Mouse (Mus musculus) stomach, embryonic 16.5 days (tissue): ENCODE data around the gene Map4k3. TPM values are rescaled to one million over a fixed set of nuclear protein-coding genes. Genes with fewer than 3 reads are reported as not detected.

Source experiments
- ATAC-seq: fragments of 200-750 bp; cut with Nextera tagmentation; 2 replicates; pipeline ENCODE4 v1.8.0; 2017; ENCODE audit warnings: moderate number of reproducible peaks, moderate TSS enrichment; ENCODE audit not compliant: insufficient read depth, low FRiP score
- H3K27ac ChIP-seq: fragments of 300-500 bp; sonication (generic); 2 replicates; pipeline ENCODE4 v1.5.1; 2014; ENCODE audit warnings: low read length
- H3K27me3 ChIP-seq: fragments of 300-500 bp; sonication (generic); 2 replicates; pipeline ENCODE4 v1.6.1; 2014; ENCODE audit warnings: low read length, control low read depth, mixed read lengths; ENCODE audit not compliant: control insufficient read depth, insufficient read depth
- H3K36me3 ChIP-seq: fragments of 300-500 bp; sonication (generic); 2 replicates; pipeline ENCODE4 v1.6.1; 2014; ENCODE audit warnings: low read length; ENCODE audit not compliant: control insufficient read depth, insufficient read depth
- H3K4me1 ChIP-seq: fragments of 300-500 bp; sonication (generic); 2 replicates; pipeline ENCODE4 v1.6.1; 2014; ENCODE audit warnings: low read length, control low read depth, mixed read lengths; ENCODE audit not compliant: control insufficient read depth, insufficient read depth
- H3K4me2 ChIP-seq: fragments of 300-500 bp; sonication (generic); 2 replicates; pipeline ENCODE4 v1.6.1; 2014; ENCODE audit warnings: low read depth, low read length, mixed read lengths
- H3K4me3 ChIP-seq: fragments of 300-500 bp; sonication (generic); replicated peaks from 2 replicates; pipeline ENCODE4 v1.5.1; 2014; ENCODE audit warnings: mild to moderate bottlenecking, low read length
- H3K9ac ChIP-seq: fragments of 300-500 bp; sonication (generic); 2 replicates; pipeline ENCODE4 v1.6.1; 2014; ENCODE audit warnings: low read length
- H3K9me3 ChIP-seq: fragments of 300-500 bp; sonication (generic); replicated peaks from 2 replicates; pipeline ENCODE4 v1.6.1; 2016; ENCODE audit warnings: low read length, control low read depth; ENCODE audit not compliant: control insufficient read depth
- WGBS: fragments of 180-500 bp; shearing (Covaris S2); extraction: QIAGEN DNeasy Blood & Tissue Kit; methylation state at CpG from one replicate; pipeline ENCODE4 v1.1.7; 2014; 5-methylcytosine and 5-hydroxymethylcytosine counted together
- polyA plus RNA-seq: library from polyadenylated mRNA; unstranded; fragments of >200 nt; fragmentation: Nextera tagmentation; extraction: Ambion mirVana; gene quantifications from 2 replicates; pipeline ENCODE4 v1.2.1, GENCODE M21; 2015

Gene Map4k3
- polyA plus RNA-seq, 1 experiment from 2014 or later, result 20.0 TPM

DNA sequence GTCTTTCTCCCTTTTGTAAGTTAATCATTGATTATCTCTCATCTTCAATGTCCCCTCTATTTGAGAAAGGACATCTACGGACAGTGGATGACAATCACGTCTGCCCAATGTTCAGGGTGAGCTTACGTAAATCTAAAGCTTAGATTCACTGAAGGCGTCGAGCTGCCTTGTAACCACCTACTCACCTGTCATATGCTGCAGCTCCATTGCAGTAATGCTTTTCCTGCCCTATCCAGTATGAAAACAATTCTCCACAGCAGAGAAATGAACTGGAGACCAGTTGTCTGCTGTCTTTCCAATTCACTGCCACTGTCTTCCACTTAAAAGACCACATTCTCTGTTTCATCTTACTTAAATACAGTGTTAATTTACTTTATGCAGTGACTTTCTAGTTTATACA lies 68.5 kb downstream of the Map4k3 start:
- WGBS, result 85% methylated on average over 5 of the region's 5 CpGs
- no peak for ATAC-seq
- no peaks in the 10 kb centered on the region for H3K36me3 ChIP-seq

GRCm38 (mm10) chr17:80654323-80654722 lies 74.0 kb downstream of the Map4k3 start:
- Histone ChIP-seq H3K4me2 (no peak overlapping the region), H3K9me3 (no peaks in the 10 kb centered on the region), H3K4me1 (no peaks in the 10 kb centered on the region), H3K4me3 (no peak overlapping the region), H3K27me3 (no peaks in the 10 kb centered on the region), H3K9ac (no peak overlapping the region), H3K27ac (no peak overlapping the region), H3K36me3 (no peaks in the 10 kb centered on the region)
- ATAC-seq, result no peak
- WGBS, result 50% methylated on average over 3 of the region's 3 CpGs

More for the DNA sequence above, 68.5 kb downstream of the Map4k3 start:
- no peak overlapping the region for H3K27ac ChIP-seq
- H3K4me2 ChIP-seq, result no peak overlapping the region
- H3K9me3 ChIP-seq, result no peaks in the 10 kb centered on the region
- no peak overlapping the region for H3K9ac ChIP-seq
- no peak overlapping the region for H3K4me3 ChIP-seq
- no peaks in the 10 kb centered on the region for H3K27me3 ChIP-seq
- H3K4me1 ChIP-seq, result peaks cover 8% of the 10 kb centered on the region

GRCm38 (mm10) chr17:80652740-80653139 lies 75.5 kb downstream of the Map4k3 start:
- H3K4me1 ChIP-seq, result no peaks in the 10 kb centered on the region
- no peaks in the 10 kb centered on the region for H3K9me3 ChIP-seq
- H3K4me2 ChIP-seq, result no peak overlapping the region
- H3K27me3 ChIP-seq, result no peaks in the 10 kb centered on the region
- H3K9ac ChIP-seq, result no peak overlapping the region
- H3K27ac ChIP-seq, result no peak overlapping the region
- no peak overlapping the region for H3K4me3 ChIP-seq
- 70% methylated on average over 6 of the region's 6 CpGs for WGBS
- ATAC-seq, result no peak
- peaks cover 8% of the 10 kb centered on the region; the same call in 1 of the 2 replicates for H3K36me3 ChIP-seq

DNA sequence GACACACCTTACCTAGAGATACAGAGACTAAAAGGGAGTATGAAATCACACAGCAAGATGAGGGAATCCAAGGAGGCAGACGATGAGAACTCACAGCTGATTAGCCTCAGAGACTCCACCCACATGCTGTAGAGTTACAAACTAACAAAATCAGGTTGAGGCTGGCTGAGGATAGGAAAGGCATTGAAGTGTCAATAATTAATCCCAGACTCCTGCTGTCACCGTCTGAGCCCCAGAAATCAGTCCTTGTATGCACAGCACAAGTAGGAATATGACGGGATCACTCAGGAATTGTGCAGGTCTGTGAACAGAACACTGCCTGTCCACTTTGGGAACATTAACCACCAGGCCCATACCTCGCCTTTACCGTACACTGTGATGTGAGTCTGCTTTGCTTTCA lies 81.4 kb downstream of the Map4k3 start:
- Histone ChIP-seq H3K4me3 (no peak overlapping the region), H3K36me3 (peaks cover 14% of the 10 kb centered on the region; the same call in 1 of the 2 replicates), H3K9ac (no peak overlapping the region), H3K4me2 (no peak overlapping the region), H3K27me3 (no peaks in the 10 kb centered on the region), H3K4me1 (peaks cover 10% of the 10 kb centered on the region; the same call in 1 of the 2 replicates), H3K27ac (no peak overlapping the region), H3K9me3 (no peaks in the 10 kb centered on the region)
- ATAC-seq, result no peak
- 68% methylated on average over 5 of the region's 5 CpGs for WGBS

DNA sequence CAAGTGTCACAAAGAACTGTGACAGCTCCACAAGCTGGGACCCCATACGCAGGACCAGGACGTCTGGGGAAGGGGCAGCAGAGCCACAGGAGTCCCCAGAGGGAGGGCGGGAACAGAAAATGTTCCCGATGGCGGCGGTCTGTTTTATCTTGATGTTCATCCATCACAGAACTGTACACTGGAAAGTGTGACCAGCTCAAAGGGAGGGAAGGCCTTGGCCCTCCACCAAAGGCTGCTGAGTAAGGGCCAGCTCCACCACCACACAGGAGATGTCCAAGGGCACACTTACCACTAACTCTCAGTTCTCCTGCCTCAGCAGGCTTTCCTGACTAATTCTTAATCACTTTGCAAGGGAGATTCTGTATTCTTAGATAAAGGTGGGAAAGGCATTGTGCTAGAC lies 82.2 kb downstream of the Map4k3 start:
- H3K27me3 ChIP-seq, result no peaks in the 10 kb centered on the region
- H3K9ac ChIP-seq, result no peak overlapping the region
- H3K36me3 ChIP-seq, result peaks cover 14% of the 10 kb centered on the region; the same call in 1 of the 2 replicates
- H3K4me3 ChIP-seq, result no peak overlapping the region
- H3K4me1 ChIP-seq, result peaks cover 10% of the 10 kb centered on the region; the same call in 1 of the 2 replicates
- 54% methylated on average over 6 of the region's 6 CpGs for WGBS
- H3K4me2 ChIP-seq, result no peak overlapping the region
- H3K27ac ChIP-seq, result no peak overlapping the region
- no peaks in the 10 kb centered on the region for H3K9me3 ChIP-seq
- no peak for ATAC-seq

GRCm38 (mm10) chr17:80645694-80646034 lies 82.6 kb downstream of the Map4k3 start:
- 92% methylated on average over 8 of the region's 8 CpGs for WGBS

DNA sequence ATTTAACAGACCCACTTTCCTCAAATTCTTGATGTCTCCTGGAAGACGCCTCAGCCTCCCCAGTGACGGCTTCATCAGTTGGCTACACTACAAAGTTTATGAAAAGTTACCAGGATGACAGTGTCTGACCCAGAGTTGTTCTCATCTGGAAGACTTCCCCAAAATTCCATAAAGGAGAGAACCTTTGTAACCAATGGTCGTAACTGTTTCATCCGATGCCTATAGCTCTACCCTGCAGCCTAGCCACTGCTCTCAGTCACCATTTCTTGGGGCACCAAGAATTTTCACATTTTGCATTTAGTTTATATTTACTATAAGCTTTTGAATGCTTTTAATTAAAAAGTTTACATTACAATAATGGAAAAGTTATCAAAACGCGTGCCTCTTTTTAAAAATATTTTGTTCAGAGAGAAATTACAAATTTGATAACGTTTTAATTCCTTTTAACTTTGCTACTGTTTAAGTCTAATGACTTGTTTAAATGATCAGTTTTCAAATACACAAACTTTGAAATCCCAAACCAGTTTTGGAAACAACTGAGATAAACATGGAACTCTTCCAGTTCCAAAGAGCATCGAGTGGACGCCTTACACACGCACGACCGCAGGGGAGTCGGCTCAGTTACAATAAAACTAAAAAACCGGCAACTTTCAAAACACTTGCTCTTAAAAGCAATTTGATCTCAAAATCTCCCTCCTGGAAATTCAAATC lies 83.1 kb downstream of the Map4k3 start:
- H3K4me3 ChIP-seq, result no peak overlapping the region
- no peaks in the 10 kb centered on the region for H3K9me3 ChIP-seq
- no peaks in the 10 kb centered on the region for H3K27me3 ChIP-seq
- peaks cover 10% of the 10 kb centered on the region; the same call in 1 of the 2 replicates for H3K4me1 ChIP-seq
- H3K9ac ChIP-seq, result no peak overlapping the region
- peaks cover 17% of the 10 kb centered on the region; the same call in 1 of the 2 replicates for H3K36me3 ChIP-seq
- H3K27ac ChIP-seq, result no peak overlapping the region
- no peak overlapping the region for H3K4me2 ChIP-seq
- no peak for ATAC-seq
- WGBS, result 69% methylated on average over 14 of the region's 14 CpGs

More at GRCm38 (mm10) chr17:80645694-80646034, 82.6 kb downstream of the Map4k3 start:
- Histone ChIP-seq H3K4me2 (no peak overlapping the region), H3K27ac (no peak overlapping the region), H3K9me3 (no peaks in the 10 kb centered on the region), H3K27me3 (no peaks in the 10 kb centered on the region), H3K4me1 (peaks cover 10% of the 10 kb centered on the region; the same call in 1 of the 2 replicates), H3K4me3 (no peak overlapping the region), H3K36me3 (peaks cover 14% of the 10 kb centered on the region; the same call in 1 of the 2 replicates), H3K9ac (no peak overlapping the region)
- ATAC-seq, result no peak

DNA sequence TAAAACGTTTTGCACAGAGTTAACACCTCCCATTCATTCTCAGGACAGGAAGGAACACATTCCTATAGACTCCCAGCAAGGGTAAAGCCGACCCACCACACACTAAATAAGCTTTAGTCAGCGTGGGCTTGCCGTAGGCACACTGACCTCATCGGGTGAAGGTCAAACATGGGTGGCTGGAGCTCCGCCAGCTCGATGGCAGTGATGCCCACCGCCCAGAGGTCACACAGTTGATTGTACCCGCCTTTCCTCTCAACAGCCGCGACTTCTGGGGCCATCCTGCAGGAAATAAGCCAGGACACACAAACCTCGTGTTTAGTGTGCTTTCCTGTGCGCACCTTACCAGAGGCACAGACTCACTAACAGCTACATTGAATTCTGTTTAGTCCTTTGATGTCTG lies 83.7 kb downstream of the Map4k3 start:
- Histone ChIP-seq H3K27me3 (no peaks in the 10 kb centered on the region), H3K4me2 (no peak overlapping the region), H3K4me3 (no peak overlapping the region), H3K4me1 (peaks cover 10% of the 10 kb centered on the region; the same call in 1 of the 2 replicates), H3K9ac (no peak overlapping the region), H3K9me3 (no peaks in the 10 kb centered on the region), H3K27ac (no peak overlapping the region), H3K36me3 (peaks cover 18% of the 10 kb centered on the region; the same call in 1 of the 2 replicates)
- WGBS, result 63% methylated on average over 13 of the region's 13 CpGs
- no peak for ATAC-seq

GRCm38 (mm10) chr17:80638121-80638520 lies 90.2 kb downstream of the Map4k3 start:
- no peak overlapping the region for H3K4me3 ChIP-seq
- WGBS, result 56% methylated on average over 8 of the region's 8 CpGs
- no peak overlapping the region for H3K4me2 ChIP-seq
- H3K27ac ChIP-seq, result no peak overlapping the region
- H3K9me3 ChIP-seq, result no peaks in the 10 kb centered on the region
- no peaks in the 10 kb centered on the region for H3K4me1 ChIP-seq
- H3K27me3 ChIP-seq, result no peaks in the 10 kb centered on the region
- H3K9ac ChIP-seq, result no peak overlapping the region
- H3K36me3 ChIP-seq, result peaks cover 7% of the 10 kb centered on the region
- no peak for ATAC-seq
